Mouse (Mus musculus) megakaryocyte, embryonic 14.5 days (primary cell): Measurements from ENCODE around the gene Epm2aip1.

Experiments used
- FLI1 ChIP-seq: IDR thresholded peaks from 2 replicates; pipeline ENCODE4 v1.6.1; 2012; ENCODE audit warnings: low read length, inconsistent platforms, mixed read lengths
- GATA1 ChIP-seq: IDR thresholded peaks from 3 replicates; pipeline ENCODE4 v1.6.1; 2012; ENCODE audit warnings: mixed read lengths, low read length, inconsistent platforms, borderline replicate concordance

GRCm38 (mm10) chr9:111295323-111295722 lies 23.6 kb downstream of the Epm2aip1 start:
- TF ChIP-seq GATA1 (no peak), FLI1 (no peak)
